Mouse (Mus musculus) inflammation-experienced regulatory T-cells, adult 6 months (primary cell): ENCODE measurements around the gene Cidec. TPM values are rescaled to one million over a fixed set of nuclear protein-coding genes. Genes with fewer than 3 reads are reported as not detected.

ENCODE experiments used
- ATAC-seq: one replicate; pipeline ENCODE4 v1.8.0; 2017
- polyA plus RNA-seq, 3 experiments: library from polyadenylated mRNA; unstranded; fragments of 100-300 nt; shearing (Covaris generic); gene quantifications; one replicate each; pipeline ENCODE4 v1.2.1; 2017

Gene Cidec
- polyA plus RNA-seq, 3 experiments from 2014 or later = not detected

- no peak for ATAC-seq
Measured at GRCm38 (mm10) chr6:113444207-113444965, 8.8 kb upstream of the Cidec start.

- no peak for ATAC-seq
Measured at GRCm38 (mm10) chr6:113443091-113443490, 7.5 kb upstream of the Cidec start.

- ATAC-seq = peak; percentile 93
Measured at GRCm38 (mm10) chr6:113442442-113443090, 7.0 kb upstream of the Cidec start, which contains the start of gene Jagn1. Gene Jagn1, plus strand, starts transcription at chr6:113442569.

GRCm38 (mm10) chr6:113442087-113442441, 6.5 kb upstream of the Cidec start:
- ATAC-seq = peak; percentile 14

GRCm38 (mm10) chr6:113441147-113441680, 5.7 kb upstream of the Cidec start:
- peak; percentile 68 for ATAC-seq

- ATAC-seq = no peak
Measured at GRCm38 (mm10) chr6:113440686-113441085, 5.1 kb upstream of the Cidec start.

- ATAC-seq = no peak
Measured at GRCm38 (mm10) chr6:113438721-113439430, 3.3 kb upstream of the Cidec start.

GRCm38 (mm10) chr6:113437135-113437534, 1.6 kb upstream of the Cidec start:
- ATAC-seq = no peak

GRCm38 (mm10) chr6:113434691-113435090, 869 bp downstream of the Cidec start:
- ATAC-seq = no peak

GRCm38 (mm10) chr6:113433661-113434060, 1.9 kb downstream of the Cidec start:
- no peak for ATAC-seq

GRCm38 (mm10) chr6:113431801-113432200, 3.8 kb downstream of the Cidec start:
- no peak for ATAC-seq

GRCm38 (mm10) chr6:113430846-113431245, 4.7 kb downstream of the Cidec start:
- no peak for ATAC-seq

GRCm38 (mm10) chr6:113429965-113430364, 5.6 kb downstream of the Cidec start:
- no peak for ATAC-seq

GRCm38 (mm10) chr6:113428006-113428405, 7.6 kb downstream of the Cidec start:
- no peak for ATAC-seq

GRCm38 (mm10) chr6:113427397-113427796, 8.2 kb downstream of the Cidec start:
- ATAC-seq = no peak

- no peak for ATAC-seq
Measured at GRCm38 (mm10) chr6:113426696-113427095, 8.9 kb downstream of the Cidec start.

GRCm38 (mm10) chr6:113424187-113424586, 11.4 kb downstream of the Cidec start:
- no peak for ATAC-seq

- ATAC-seq = no peak
Measured at GRCm38 (mm10) chr6:113423000-113423399, 12.6 kb downstream of the Cidec start.

- ATAC-seq = peak; percentile 99
Measured at GRCm38 (mm10) chr6:113419199-113419587, 16.4 kb downstream of the Cidec start, which contains the start of gene Rpusd3. Gene Rpusd3, minus strand, starts transcription at chr6:113419340.

- peak; percentile 33 for ATAC-seq
Measured at GRCm38 (mm10) chr6:113418441-113419198, 16.9 kb downstream of the Cidec start.

- ATAC-seq = no peak
Measured at GRCm38 (mm10) chr6:113416416-113416815, 19.1 kb downstream of the Cidec start.

- ATAC-seq = no peak
Measured at GRCm38 (mm10) chr6:113410001-113410400, 25.6 kb downstream of the Cidec start.
